Mouse (Mus musculus): Measurements from ENCODE around the gene Selenof.

DNA sequence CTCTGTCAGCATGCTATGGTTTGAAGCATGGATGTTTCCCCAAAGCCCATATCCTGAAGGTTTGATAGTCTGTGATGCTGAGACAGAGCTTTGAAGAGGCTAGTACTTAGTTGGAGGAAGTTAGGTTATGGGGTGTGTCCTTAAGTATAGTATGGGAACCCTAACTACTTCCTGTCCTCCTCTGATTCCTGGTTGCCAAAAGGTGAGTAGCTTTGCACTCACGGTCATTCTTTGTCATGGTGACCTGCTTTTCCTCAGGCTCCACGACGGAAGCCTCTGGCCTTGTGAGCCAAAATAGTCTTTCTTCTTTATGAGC lies 58.8 kb downstream of the Selenof start:
- no peak for TF ChIP-seq CTCF (IDR thresholded peaks at IDR 0.05; ENCODE audit: control insufficient read depth, insufficient read depth, insufficient replicate concordance, low read depth, low read length)
- TF ChIP-seq POLR2A (IDR thresholded peaks at IDR 0.05; ENCODE audit: control insufficient read depth, low read depth, low read length), result no peak

Measured in testis, adult 2 months (tissue).